Mouse (Mus musculus): Measurements from ENCODE around the gene Faf2. TPM values are rescaled to one million over a fixed set of nuclear protein-coding genes. Genes with fewer than 3 reads are reported as not detected.

Faf2 gene
- polyA plus RNA-seq, 1 experiment from 2014 or later = 35.3 TPM

DNA sequence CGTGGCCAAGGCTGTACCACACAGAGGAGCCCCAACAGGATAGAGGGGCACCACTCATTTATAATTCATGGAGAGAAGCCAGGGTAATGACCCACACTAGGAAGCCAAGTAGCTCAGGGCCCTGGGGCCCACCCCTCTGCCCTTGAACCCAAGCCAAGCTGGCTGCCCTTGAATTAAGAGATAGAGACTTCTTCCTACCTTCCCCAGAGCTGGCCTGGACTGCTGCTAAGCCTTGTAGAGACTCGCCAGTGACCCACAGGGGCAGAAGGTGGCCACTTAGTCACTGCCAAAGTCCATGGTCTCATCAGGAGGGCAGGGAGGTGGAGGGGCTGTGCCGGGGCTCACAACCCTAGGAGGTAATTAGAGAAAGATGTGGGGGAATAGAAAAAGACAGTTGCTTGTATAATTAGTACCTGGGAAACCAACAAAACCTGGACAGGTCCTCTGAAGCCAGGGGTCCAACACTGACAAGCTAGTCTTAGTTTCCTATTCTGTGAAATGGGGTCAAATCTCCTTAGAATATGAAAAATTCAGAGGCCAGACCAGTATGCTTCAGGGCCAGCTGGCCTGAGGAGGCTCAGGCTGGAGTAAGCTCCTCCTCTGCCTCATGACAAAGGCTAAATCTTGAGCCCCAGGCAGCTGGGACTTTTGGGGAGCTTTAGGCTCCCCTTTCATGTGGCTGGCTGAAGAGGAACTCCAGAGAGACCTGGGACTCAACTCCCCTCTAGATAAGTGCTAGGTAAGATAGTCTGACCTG lies 62.7 kb downstream of the Faf2 start:
- Histone ChIP-seq H3K4me1 (peaks cover 74% of the 10 kb centered on the region), H3K4me2 (peak overlapping the region; percentile 81; the same call in 1 of the 2 replicates), H3K4me3 (no peak overlapping the region), H3K27ac (peak overlapping the region; percentile 59), H3K27me3 (replicated peaks) (no peaks in the 10 kb centered on the region), H3K9ac (peak overlapping the region; percentile 53), H3K9me3 (replicated peaks) (no peaks in the 10 kb centered on the region), H3K36me3 (peaks cover 60% of the 10 kb centered on the region)
- 75% methylated on average over 3 of the region's 3 CpGs for WGBS (ENCODE audit: insufficient replicate concordance)
- ATAC-seq = no peak

DNA sequence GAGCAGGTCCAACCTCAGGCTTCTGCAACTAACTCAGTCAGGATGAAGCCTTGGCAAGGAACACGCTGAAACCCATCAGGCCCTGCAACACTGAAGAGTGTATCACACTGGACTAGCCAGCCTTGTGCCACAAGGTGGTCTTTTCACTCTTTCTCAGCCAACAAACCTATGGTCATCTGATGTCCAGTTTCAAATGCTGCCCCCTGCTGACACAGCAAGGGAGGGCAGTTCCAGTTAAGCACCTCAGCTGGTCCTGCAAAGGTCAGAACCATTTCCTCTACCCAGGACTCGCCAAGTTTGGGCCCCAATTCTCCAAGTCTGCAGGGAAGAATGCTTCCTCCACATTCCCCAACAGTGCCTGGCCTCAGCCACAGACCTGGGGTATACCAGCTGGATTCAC lies 63.6 kb downstream of the Faf2 start:
- no peaks in the 10 kb centered on the region for H3K9me3 ChIP-seq (replicated peaks)
- peak overlapping the region; percentile 92 for H3K27ac ChIP-seq
- peak overlapping the region; percentile 94; the same call in 1 of the 2 replicates for H3K9ac ChIP-seq
- WGBS (ENCODE audit: insufficient replicate concordance) = 61% methylated on average over 2 of the region's 2 CpGs
- H3K4me3 ChIP-seq = peak overlapping the region; percentile 90; the same call in 1 of the 2 replicates
- no peaks in the 10 kb centered on the region for H3K27me3 ChIP-seq (replicated peaks)
- H3K4me2 ChIP-seq = peak overlapping the region; percentile 81
- peaks cover 52% of the 10 kb centered on the region for H3K36me3 ChIP-seq
- H3K4me1 ChIP-seq = peaks cover 76% of the 10 kb centered on the region
- no peak for ATAC-seq

DNA sequence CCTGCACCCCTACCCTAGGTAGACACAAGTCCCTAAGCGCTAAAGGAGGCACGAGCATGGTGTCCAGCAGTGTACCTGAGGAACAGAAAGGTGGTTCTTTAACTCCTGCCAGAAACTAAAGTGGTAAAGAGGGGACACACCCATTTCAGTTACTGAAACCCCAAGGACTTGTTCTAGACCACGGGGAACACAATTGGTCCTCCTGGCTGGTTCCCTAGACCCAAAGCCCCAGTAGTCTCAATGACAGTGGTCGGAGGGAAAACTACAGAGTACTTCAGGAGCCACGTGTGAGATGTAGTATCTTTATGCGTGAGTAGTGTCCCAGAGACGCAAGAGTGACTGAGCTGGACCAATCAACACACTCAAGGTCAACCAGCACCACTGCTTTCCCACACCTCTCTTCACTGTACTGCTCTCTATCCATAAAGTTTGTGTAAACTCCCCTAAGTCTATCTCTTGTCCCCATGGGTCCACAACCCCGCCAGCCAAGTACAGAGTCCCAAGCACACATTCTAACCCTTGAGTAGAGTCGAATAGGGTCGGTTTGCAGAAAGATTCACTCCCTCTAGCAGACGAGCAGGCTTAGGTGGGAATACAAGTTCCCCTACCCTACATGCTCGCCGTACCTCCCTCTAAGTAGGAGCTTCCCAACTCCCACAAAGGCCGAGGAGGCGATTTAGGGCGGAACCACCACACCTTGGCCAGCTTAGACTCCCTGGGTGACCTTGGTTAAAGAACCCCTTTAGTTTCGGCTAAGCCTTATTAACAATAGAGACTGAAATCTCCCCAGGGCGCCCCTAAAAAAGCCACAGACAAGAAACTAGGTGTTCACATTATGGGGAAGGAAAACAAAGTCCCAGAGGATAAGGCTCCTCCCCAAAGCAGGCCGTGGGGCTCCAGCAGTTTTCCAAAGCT lies 64.8 kb downstream of the Faf2 start:
- Histone ChIP-seq H3K4me3 (peak overlapping the region; percentile 90), H3K4me1 (peaks cover 76% of the 10 kb centered on the region), H3K27ac (peak overlapping the region; percentile 92), H3K27me3 (replicated peaks) (no peaks in the 10 kb centered on the region), H3K9me3 (replicated peaks) (no peaks in the 10 kb centered on the region), H3K9ac (peak overlapping the region; percentile 94), H3K4me2 (peak overlapping the region; percentile 81), H3K36me3 (peaks cover 44% of the 10 kb centered on the region)
- no peak for ATAC-seq
- WGBS (ENCODE audit: insufficient replicate concordance) = 8% methylated on average over 19 of the region's 19 CpGs

DNA sequence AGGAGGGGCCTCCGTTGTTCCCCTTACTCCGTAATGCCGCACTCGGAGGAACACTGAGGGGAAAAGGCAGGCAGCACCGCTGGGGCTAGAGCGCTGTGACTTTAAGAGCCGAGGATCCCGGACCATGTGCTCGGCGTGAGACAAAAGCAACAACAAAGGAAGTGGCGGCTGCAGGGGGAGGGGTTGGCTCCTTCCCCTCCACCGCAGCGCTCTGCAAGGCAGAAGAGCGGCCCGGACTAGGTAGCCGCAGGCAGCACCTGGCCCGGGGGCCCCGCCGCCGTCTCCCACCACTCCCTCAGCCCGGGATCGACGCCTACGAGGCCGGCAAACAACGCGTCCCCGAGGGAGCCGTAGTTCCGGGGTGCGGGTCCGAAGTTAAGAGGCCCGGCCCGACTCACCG lies 65.5 kb downstream of the Faf2 start:
- Histone ChIP-seq H3K4me1 (peaks cover 76% of the 10 kb centered on the region), H3K4me2 (peak overlapping the region; percentile 81), H3K9ac (peak overlapping the region; percentile 94), H3K36me3 (peaks cover 37% of the 10 kb centered on the region), H3K27me3 (replicated peaks) (no peaks in the 10 kb centered on the region), H3K27ac (peak overlapping the region; percentile 92), H3K4me3 (peak overlapping the region; percentile 90), H3K9me3 (replicated peaks) (no peaks in the 10 kb centered on the region)
- under 1% methylated on average over 34 of the region's 35 CpGs for WGBS (ENCODE audit: insufficient replicate concordance)
- ATAC-seq = peak; percentile 27

DNA sequence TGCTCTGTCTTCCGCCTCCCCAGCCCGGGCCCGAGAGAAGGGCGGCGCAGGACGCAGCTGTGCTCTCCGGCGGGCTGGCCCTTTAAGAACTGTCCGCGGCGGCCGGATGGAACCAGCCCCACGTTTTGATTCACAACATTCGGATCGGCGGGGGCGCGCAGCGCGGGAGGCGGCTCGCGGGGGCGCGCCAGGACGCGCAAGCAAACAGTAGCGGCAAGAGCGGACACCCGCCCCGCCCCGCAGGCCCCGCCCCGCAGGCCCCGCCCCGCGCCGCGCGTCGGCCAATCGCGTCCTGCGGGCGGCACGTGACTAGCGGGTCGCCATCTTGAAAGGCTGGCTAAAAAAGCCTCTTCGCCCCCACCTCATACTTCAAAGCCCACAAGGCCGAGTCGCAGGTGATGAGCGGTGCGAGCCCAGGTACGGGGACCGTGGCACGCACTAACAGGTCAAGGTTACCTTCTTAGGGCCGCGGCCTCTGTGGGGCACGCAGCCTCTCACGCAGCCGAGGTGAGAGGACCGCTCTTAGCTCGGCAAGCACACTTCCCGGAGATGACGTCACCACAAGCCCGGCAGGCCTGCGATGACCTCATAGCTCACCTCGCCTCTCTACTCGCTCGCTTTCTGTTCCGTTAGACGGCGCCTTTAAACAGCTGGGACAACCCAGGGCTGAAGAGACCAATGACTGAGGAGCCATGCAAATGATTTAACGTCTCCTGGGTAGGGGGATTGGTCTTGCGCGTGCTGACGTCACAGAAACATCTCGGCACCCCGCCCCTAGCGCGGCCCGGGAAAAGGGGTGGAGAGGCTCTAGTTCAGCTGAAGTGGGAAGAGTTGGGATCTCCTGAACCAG lies 66.2 kb downstream of the Faf2 start:
- H3K4me2 ChIP-seq = peak overlapping the region; percentile 81
- H3K4me1 ChIP-seq = peaks cover 77% of the 10 kb centered on the region
- peak; percentile 82 for ATAC-seq
- H3K4me3 ChIP-seq = peak overlapping the region; percentile 90
- H3K9me3 ChIP-seq (replicated peaks) = no peaks in the 10 kb centered on the region
- H3K9ac ChIP-seq = peak overlapping the region; percentile 94
- peak overlapping the region; percentile 92 for H3K27ac ChIP-seq
- under 1% methylated on average over 82 of the region's 82 CpGs for WGBS (ENCODE audit: insufficient replicate concordance)
- peaks cover 30% of the 10 kb centered on the region for H3K36me3 ChIP-seq
- H3K27me3 ChIP-seq (replicated peaks) = no peaks in the 10 kb centered on the region

DNA sequence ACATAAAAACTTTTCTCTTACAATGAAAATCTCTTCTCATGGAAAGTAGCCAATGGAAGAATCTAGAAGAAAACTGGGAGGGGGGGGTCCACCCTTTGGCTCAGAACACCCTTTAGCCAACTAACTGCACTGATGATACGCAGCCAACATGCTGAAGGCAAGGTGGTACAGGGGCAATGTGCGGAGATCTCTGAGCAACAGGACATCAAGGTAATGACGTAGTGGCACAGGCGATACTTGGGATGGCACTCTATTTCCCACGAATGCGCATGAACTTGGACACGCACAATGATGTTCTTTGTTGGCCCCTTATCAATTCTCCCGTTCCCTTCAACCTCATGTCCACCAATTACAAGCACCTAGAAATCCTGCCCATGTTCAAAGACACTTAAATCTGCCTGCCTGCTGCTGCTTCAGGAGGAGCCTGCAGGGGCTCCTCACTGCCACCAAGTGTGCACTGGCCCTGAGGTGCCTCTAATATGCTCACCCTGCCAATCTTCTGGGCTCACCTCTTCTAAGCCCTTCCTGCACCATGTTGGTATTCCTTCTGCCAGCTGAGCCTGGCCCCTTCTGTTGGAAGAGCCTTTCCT lies 68.7 kb downstream of the Faf2 start:
- Histone ChIP-seq H3K9me3 (replicated peaks) (no peaks in the 10 kb centered on the region), H3K27me3 (replicated peaks) (no peaks in the 10 kb centered on the region), H3K4me1 (peaks cover 72% of the 10 kb centered on the region), H3K27ac (0 out of 2 replicates have a peak overlapping the region, but pooled peaks have one; percentile 24), H3K4me2 (no peak overlapping the region), H3K9ac (peak overlapping the region; percentile 32; the same call in 1 of the 2 replicates), H3K36me3 (peaks cover 7% of the 10 kb centered on the region; the same call in 1 of the 2 replicates), H3K4me3 (no peak overlapping the region)
- WGBS (ENCODE audit: insufficient replicate concordance) = 86% methylated on average over 8 of the region's 8 CpGs
- ATAC-seq = no peak

DNA sequence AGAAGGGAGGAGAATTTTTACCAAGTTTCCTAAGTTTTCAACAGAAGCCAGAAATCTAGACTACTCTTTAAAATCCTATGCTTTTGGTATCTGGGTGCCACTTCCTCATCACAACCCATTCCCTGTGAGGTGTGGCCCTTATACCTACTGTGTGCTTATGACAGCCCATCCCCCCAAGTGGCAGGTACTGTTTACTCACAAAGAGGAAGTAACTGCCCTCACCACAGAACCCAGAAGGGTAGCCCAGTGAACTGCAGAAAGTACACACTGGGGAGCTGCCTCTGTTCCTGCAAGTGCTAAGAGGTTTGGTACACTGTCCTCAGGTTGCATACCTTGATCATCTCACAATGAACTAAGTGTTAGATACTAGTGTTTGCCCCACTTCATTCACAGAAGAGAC lies 70.2 kb downstream of the Faf2 start:
- no peak for ATAC-seq
- peak overlapping the region; percentile 94 for H3K4me3 ChIP-seq
- H3K27ac ChIP-seq = peak overlapping the region; percentile 95
- H3K9ac ChIP-seq = peak overlapping the region; percentile 95
- no peaks in the 10 kb centered on the region for H3K27me3 ChIP-seq (replicated peaks)
- H3K9me3 ChIP-seq (replicated peaks) = no peaks in the 10 kb centered on the region
- H3K4me1 ChIP-seq = peaks cover 58% of the 10 kb centered on the region
- 0 out of 2 replicates have a peak, but pooled peaks cover 4% of the 10 kb centered on the region for H3K36me3 ChIP-seq
- peak overlapping the region; percentile 95 for H3K4me2 ChIP-seq

DNA sequence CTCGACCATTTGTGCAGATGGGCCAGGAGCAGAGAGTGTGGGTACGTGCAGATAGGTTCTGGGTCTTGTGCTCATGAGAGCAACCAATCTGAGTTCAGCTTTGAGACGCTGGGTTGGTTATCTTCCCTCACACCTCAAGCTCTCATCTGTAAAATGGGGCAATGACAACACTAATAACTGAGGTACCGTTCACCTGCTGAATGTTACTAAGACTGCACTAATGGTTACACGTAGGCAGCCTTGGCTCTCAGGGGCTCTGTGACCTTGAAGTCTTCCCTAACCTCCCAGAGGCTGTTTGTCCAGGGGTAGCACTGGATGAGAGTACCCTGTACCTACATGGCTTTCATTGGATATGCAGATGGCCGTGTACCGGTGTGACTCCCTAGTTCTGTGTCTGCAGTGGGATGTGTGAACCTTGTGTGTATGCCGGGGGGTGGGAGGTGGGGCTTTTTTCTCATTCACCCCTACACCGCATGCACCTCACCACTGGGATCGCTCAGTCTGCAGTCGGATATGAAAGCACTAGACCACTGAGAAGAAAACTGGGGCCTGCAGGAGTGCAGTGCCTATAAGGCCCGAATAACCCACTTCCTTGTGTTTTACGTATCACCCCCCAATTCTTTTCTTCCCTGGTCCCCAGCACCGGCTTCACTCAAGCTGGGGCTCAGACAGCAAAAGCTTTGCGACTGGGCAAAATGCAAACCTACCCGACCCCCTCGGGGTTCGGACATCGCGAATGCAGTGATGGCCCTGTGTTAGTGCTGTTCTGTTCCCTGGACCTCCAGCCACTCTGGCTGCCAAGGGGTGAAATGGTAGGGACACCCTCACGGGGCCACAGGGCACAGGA lies 71.3 kb downstream of the Faf2 start:
- peaks cover 57% of the 10 kb centered on the region for H3K4me1 ChIP-seq
- H3K4me2 ChIP-seq = peak overlapping the region; percentile 95
- 9% methylated on average over 21 of the region's 21 CpGs for WGBS (ENCODE audit: insufficient replicate concordance)
- peak overlapping the region; percentile 94 for H3K4me3 ChIP-seq
- peak overlapping the region; percentile 95 for H3K27ac ChIP-seq
- ATAC-seq = no peak
- peak overlapping the region; percentile 95 for H3K9ac ChIP-seq
- H3K27me3 ChIP-seq (replicated peaks) = no peaks in the 10 kb centered on the region
- 0 out of 2 replicates have a peak, but pooled peaks cover 4% of the 10 kb centered on the region for H3K36me3 ChIP-seq
- H3K9me3 ChIP-seq (replicated peaks) = no peaks in the 10 kb centered on the region

DNA sequence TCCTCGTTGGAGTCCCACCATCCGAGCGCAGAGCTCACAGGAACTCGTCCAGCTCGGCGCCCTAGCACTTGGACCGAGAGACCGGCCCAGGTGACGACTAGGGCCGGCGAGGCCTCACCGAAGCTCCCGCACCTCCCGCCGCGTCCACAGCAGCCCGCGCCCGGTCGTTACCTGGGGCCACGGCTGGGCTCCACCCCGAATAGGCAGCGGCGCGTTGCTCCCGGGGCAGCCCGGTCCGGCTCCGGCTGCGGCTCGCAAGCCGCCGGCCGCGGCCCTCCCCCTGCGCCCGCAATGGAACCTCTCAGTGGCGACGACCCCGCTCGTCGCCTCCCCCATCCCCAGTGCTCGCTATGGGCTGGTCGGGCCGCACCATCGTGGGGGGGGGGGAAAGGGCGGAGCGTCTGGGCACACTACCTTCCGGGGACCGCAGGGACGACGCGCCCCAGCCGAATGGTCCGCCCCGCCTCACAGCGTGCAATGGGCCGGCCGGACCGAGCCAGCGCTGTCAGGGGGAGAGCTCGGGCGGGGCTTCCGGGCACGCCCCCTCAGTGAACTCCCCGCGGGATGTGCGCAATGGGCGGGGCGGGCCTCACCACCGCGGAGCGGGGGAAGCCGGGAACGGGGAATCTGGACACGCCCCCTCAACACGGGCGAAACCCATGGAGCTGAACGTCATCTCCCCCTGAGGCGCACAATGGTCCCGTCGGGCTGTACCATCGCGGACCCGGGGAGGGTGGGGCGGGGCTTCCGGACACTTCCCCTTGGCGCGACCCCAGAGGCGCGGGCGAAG lies 72.2 kb downstream of the Faf2 start, which contains the start of gene Rnf44:
Rnf44 (minus strand) TSS at position 350 of the 790 bp plus-strand sequence.
- peak within 1 kb of the TSS; percentile 95 for H3K9ac ChIP-seq
- H3K27ac ChIP-seq = peak within 1 kb of the TSS; percentile 95
- H3K27me3 ChIP-seq (replicated peaks) = no peaks in the 10 kb centered on the region
- no peaks in the 10 kb centered on the region for H3K9me3 ChIP-seq (replicated peaks)
- ATAC-seq = peak; percentile 96
- peak within 1 kb of the TSS; percentile 95 for H3K4me2 ChIP-seq
- peaks cover 50% of the 10 kb centered on the region for H3K4me1 ChIP-seq
- H3K4me3 ChIP-seq = peak within 1 kb of the TSS; percentile 94
- WGBS (ENCODE audit: insufficient replicate concordance) = 0% methylated on average over 77 of the region's 92 CpGs
- 0 out of 2 replicates have a peak, but pooled peaks cover 4% of the 10 kb centered on the region for H3K36me3 ChIP-seq

All from liver, embryonic 12.5 days (tissue).